Mouse (Mus musculus) cerebellum, adult 8-10 months (tissue): ENCODE results near the gene Atg5.

Experiments used
- DNase-seq: peaks from one replicate; pipeline ENCODE4 v3.0.0; 2022

Gene Atg5

GRCm38 (mm10) chr10:44392855-44393254 lies 124.7 kb downstream of the Atg5 start:
- DNase-seq = no peak

DNA sequence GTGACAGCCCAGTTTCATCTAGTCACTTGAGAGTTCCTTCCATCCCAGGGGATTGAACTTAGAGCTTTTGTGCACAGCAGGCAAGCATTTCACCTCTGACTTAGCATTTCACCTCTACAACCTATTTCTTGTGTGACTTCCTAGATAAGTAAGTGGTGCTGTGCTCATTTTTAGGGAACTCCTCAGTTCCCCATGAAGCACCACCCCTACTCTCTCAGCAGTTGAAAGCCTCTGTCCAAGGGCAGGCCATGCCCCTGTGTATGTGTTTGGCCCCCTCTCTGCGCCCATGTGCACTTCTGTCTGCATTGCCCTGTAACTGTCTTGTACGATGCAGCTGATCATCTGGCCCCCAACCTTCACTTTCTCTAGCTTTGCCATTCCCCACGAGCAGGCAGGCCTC lies 132.0 kb downstream of the Atg5 start:
- DNase-seq = no peak

GRCm38 (mm10) chr10:44400602-44401001 lies 132.4 kb downstream of the Atg5 start:
- DNase-seq = no peak

- DNase-seq = no peak
Measured at GRCm38 (mm10) chr10:44401600-44401999, 133.4 kb downstream of the Atg5 start.

DNA sequence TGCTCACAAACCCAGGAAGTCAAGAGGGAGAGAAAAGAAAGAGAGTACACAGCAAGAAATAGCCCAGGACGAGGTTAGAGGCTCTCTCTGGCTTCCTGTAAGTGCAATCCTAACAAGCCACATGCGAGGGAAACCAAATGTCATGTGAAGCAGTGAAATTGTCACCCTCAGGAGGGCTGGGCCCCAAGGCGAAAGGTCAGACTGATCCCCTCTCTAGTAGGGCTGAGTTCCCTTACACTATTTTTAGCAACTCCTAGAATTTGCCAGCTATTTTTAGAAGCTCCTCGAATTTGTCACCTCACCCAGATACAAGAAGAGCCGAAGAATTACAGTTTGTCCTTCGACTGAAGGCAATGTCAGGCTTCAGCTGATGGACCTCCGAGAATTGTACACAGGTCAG lies 135.3 kb downstream of the Atg5 start:
- no peak for DNase-seq

DNA sequence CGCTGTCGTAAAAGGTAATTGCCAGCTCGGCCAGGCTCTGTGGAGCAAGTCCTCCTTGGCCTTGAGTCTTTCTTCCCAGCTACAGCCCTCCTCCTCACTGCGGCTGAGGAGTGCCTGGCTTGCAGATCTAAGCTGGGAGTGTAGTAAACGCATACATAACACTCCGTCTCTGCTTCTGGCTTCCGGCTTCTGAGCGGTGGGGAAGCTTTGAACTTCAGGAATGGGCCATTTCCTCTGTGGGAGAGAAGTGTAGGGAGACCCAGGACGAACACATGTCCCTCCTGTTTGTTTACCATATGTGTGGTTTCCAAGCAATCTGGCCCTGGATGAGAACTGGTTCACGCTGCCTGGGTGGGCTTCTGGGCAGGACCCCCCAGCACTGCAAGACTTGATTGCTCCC lies 140.9 kb downstream of the Atg5 start:
- no peak for DNase-seq

- DNase-seq = no peak
Measured at GRCm38 (mm10) chr10:44409958-44410357, 141.8 kb downstream of the Atg5 start.
